Mouse (Mus musculus): ENCODE data around the gene Fbxl4. TPM values are rescaled to one million over a fixed set of nuclear protein-coding genes. Genes with fewer than 3 reads are reported as not detected.

Gene Fbxl4
- 7.1 and 7.6 TPM in 2 replicates for polyA plus RNA-seq (2015; fragmentation: Nextera tagmentation; extraction: Ambion mirVana)

GRCm38 (mm10) chr4:22357266-22357930 lies at the start of gene Fbxl4:
Gene Fbxl4, plus strand, starts transcription at chr4:22357543.

Other genes with a start within 250 kb of the Fbxl4 start
- not detected in 2 replicates for gene Pou3f2, start 130.8 kb downstream of the Fbxl4 start, polyA plus RNA-seq (2015; fragmentation: Nextera tagmentation; extraction: Ambion mirVana)